Mouse (Mus musculus) T-cell, adult 2 months (primary cell): ENCODE measurements around the gene Pecam1.
"Not testable (repeated sequence)": the region's sequence is repeated elsewhere in the genome, so short reads cannot be mapped to it uniquely, and the experiment has no call there.

ENCODE experiments used
- DNase-seq: peaks from one replicate; pipeline ENCODE4 v3.0.0; 2022; ENCODE audit warnings: low spot score

Pecam1 gene

DNA sequence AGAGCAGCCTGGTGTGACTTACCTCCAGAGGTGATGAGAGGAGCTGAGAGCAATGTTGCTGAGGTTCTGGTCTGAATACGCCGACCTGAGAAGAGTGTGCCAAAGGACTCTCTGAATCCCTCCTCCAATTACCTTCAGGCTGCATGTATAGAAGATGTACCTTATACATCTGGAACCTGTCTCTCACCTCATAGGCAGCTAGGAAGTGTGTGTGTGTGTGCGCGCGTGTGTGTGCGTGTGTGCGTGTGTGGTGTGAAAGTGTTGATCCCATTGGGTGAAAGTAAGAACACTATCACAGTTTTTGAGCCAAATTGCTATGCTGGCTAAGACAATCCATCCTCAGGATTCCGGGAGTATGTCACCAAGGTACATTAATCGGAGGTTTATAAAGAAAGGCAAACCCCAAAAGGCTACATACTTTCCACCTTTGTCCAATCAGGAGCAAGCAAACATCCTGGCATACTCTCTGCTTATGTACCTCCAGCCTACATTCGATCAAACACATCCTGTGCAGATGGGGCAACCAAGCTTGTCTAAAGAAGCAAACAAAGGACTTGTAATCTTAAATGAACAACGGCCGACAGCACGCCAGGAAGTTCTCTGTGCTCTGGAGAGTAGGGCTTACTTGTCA, at the start of gene Pecam1:
Gene Pecam1, minus strand, starts transcription at position 508 of the 631 bp plus-strand sequence.
- peak; percentile 86 for DNase-seq

DNA sequence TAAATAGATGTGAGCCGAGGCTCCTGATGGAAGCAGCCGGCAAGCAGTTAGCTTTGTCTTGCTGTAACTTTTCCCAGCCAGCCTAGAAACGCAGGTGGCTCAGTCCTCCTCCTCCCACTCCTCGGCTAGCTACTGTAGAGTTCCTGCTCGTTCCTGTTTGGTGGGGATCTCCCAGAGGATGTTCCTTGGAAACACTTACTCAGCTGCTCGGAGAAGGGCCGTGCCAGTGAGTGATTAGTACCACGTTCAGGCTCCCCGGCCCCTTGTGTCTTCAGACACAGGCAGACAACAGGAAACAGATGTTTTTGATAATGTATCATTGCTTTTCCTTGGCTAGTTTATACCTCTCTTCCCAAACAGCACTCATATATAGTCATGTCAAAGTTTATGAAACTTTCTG, 45.3 kb upstream of the Pecam1 start:
- no peak for DNase-seq

DNA sequence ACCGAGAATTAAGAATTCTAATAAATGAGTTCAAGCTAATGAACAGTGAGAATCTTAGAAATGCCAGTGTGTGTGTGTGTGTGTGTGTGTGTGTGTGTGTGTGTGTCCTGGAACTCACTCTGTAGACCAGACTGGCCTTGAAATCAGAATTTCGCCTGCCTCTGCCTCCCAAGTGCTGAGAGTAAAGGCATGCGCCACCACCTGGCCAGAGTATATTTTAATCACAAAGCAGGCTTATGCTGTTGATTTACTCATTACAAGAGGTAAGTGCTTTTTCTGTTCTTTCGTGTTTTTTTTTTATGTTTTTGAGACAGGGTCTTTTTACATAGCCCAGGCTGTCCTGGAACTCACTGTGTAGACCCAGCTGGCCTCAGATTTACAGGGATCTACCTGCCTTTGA, 43.4 kb upstream of the Pecam1 start:
- no peak for DNase-seq

DNA sequence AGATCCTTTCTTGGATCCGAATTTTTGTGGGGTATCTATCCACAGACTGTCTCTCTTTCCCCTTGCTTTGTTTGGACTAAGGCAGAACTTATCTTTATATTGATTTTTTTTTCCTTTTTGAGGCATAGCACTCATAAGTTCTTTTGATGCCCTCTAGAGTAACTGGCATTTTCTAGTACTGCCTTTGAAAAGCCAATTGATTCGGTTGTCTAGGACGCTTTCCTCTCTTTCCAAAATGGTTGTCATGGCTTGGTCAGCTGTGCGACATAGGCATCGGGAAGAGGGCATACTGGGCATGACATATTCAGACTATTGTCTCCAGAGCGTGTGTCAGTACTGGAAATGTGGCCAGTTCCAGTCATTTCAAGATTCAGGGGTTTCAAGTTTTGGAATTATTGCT, 39.2 kb upstream of the Pecam1 start:
- DNase-seq: no peak

DNA sequence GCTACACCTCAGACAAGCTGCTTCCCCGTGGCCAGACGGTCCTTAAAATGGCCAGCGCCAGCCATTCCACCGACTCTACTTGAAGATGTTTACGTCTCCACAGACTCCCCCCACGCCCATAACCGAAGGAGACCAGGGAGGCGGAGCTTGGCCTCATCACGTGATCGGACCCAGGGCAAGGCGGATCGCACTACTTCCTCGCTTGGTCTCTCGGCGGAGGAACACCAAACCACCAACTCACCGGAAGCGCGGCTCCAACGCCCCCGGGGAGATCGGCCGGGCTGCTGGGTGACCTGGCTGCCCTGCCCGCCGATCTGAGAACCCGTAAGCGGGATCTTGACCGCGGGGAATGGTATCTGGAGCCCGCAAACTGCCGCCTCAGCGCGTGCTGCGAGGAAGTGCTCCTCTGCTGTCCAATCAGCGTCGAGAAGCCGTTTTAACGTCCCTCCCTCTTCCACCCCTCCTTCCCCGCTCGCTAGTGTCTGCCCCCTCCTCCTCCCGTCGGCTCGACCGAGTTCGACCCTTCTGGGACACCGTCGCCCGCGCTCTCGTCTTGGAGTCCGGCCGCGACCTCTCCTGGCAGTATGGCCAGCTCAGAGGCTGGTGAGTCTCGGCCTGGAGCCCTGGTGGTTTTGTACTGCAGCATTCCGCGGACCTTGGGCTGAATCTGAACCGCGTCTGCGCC, 38.5 kb upstream of the Pecam1 start, which contains the start of the genes Ddx5 and Cep95:
Gene Ddx5, minus strand, starts transcription at position 411 of the 685 bp plus-strand sequence.
Gene Cep95, plus strand, starts transcription at position 478 of the 685 bp plus-strand sequence.
- peak; percentile 98 for DNase-seq

DNA sequence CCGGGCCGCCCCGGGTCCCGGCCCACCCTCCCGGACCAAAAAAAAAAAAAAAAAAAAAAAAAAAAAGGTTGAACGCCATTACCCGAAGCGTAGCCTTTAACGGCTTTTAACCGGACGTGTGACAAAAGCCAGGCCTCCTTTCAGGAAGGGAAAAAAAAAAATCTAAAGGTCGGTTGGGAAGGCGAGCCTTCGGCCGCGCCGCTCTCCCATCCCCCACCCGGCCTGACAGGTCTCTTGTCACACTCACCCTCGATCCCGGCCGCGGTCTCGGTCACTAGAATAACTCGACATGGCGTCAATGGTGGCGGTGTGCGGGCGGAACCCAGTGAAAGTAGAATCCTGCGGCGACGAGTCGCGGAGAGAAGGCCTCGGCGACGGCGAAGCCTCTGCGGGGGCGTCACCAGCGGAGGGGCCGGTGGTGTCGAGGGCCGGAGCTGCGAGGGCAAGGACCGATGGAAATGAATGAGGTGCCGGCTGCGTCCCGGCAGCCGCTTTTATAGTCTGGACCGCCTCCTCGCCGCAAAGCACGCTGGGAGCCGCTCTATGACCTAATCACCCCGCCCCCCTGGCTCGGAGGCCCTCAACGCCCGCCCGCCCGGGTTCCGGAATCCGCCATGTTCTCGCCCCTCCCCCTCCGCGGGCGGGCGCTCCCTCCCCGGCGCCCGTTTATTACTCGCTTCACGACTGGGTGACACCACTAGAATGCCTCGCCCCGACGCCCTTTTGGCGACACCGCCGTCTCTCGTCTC, 37.8 kb upstream of the Pecam1 start:
- peak; percentile 98 for DNase-seq

DNA sequence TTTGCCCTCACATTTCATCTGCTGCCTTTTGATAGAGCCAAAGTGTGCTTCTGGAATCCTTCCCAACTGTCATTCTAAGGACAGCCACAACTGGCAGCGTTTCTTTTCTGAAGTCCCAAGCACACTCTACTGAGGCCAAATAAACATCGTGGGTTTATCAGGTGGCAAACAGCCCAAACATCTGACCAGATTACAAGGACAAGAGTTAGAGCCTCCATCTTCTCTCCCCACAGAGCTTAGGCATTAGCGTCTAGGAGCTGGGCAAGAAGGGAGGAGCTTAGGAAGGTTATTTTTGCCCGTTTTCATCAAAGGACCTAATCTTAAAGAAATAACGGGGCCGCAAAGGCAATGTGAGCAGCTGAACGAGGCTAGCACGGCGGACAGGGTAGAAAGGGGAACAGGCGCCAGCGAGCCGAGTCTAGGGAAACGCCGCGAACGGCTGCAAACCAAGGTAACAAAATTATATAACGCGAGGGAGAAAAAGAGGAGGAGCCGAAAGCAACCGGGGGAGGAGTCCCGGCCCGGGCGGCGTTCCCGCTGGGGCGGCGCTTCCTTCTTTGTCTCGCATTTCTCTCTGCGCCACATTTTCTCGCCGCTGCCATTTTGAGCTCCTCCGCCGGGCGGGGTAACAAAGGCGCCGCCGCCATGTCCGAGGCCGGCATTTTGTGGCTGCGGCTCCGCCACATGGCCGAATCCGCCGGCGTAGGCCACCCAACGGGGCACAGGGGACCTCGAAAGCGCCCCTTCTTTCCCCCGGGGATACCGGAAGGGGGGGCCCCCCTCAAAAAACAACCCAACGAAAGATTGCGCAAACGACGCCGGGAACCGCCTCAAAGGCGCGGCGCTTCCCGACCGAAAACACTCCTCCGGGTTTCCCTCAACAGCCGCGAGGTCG, 37.0 kb upstream of the Pecam1 start:
- peak; percentile 83 for DNase-seq

DNA sequence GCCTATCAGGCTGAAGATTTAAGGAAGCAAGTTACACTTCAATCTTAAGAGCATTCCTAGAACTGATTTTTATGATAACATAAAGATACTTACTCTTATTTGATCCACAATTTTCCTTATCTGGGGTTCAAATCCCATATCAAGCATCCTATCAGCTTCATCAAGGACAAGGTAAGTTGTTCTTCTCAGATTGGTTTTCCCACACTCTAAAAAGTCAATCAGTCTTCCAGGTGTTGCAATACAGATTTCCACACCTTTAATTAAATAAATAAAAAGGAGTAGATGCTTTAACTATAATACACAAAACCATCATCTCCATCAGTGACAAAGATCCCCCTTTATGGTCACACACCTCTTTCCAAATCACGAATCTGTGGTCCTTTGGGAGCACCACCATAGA, 34.6 kb upstream of the Pecam1 start:
- no peak for DNase-seq

DNA sequence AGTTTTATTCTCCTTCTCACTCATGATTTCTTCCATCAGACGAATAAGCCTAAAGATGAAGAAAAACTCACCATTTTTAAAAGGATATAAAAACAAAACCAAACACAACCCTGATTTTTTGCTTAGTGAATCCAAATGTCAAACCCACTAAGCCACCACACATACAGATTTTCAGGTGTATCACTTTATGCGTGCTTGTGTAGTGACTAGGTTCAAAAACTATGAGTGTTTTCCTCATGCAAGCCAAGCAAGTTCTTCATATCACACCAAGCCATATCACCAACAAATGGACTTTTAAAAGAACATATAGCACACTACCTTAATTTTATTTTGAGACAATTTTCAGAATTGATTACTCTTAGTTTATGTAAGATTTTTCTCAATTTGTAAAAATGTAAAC, 34.0 kb upstream of the Pecam1 start:
- no peak for DNase-seq

DNA sequence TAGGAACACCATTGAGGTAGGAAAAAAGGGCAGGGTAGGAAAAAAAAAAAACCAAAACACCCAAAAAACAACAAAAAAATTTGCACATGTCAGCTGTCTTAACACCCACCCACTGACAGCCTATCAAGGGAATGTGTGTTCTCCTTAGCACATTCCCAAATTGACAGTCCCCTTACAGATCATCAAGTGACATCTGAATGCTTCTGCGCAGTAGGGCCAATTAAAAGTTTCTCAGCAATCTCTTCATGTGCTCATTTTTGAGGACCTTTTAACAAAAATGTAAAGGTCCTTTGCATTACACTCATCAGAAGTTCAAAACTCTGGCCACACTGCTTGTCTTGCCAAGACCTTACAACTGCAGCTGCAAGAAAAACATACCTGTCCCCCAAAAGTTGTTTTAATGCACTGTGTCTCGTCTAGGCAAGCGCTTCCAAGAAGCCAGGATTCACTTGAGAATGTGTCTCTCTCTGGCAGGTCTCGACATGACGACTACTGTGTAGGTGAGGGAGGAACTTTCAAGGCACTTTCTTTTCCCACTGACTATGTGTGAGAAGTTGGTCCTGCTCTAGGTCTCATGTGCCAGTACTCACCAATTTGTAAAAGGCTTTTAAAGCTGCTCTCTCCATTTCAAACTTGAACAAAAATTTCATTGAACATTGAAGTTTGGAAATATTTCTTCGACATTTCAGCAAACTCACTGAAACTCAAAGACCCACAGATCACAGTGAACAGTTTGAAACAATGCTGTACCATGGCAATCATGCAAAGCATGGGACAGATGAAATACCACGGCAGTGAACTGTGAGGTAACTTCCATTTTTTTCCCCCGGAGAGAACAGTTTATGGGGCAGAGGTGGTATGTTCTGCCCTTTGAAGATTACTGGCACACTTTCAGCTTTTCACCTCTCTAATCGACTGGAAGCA, 32.7 kb upstream of the Pecam1 start:
- no peak for DNase-seq

DNA sequence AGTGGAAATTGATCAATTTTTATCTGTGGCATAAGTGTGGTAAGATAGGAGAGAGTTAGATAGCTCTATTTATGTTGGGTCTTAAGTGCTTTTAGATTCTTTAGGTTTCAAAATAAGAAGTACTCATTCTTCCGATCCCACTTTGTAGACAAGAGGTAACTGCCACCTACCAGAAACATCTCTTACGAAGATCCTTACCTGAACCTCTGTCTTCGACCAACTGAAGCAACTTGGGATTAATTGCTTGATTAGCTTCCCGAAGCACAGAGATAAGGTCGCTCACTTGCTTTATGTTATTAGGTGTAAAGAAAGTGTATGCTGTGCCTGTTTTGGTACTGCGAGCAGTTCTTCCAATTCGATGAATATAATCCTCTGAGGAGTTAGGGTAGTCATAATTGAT, 31.8 kb upstream of the Pecam1 start:
- not testable (repeated sequence) for DNase-seq

DNA sequence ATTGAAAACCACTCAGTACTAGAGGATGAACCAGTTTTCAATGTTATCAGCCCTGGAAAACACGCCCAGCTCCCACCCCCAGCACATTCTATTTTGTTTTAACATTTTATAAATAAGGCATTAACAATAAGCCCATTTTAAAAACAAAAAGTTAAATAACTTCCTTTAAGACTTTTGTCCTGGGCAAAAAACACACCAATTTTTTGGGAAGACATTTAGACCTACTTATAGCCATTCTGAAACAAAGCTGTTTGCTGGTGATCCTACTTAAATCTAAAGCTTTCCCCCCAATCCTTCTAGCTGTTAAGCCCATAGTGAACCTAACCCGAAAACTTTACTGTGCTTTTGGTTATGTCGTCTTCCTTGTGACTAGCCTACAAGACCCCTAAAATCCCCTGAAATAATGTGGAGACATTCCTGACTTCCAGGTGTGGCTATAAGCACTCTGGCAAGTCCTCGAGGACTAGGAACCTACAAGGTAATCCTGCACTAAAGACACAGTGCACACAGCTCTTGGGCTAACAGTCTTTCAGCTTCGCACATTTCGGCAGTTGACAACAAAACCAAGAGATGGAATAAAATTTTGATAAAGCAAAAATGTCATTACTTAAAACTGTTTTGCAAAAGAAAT, 30.3 kb upstream of the Pecam1 start:
- no peak for DNase-seq

DNA sequence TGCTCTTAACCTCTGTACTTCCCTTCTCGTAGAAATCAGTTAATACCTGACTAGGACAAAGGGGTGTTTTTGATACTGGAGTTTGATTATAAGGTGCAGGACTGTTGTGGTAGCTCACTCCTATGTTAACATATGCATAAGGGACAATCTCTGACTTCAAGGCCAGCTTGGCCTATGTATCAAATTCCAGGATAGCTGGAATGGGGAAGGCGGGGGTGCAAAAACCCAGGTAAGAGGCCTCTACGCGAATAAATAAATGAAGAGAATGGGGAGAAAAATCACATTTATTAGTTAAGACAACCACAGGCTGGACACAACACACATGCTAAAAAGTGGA, 29.6 kb upstream of the Pecam1 start:
- DNase-seq: no peak

DNA sequence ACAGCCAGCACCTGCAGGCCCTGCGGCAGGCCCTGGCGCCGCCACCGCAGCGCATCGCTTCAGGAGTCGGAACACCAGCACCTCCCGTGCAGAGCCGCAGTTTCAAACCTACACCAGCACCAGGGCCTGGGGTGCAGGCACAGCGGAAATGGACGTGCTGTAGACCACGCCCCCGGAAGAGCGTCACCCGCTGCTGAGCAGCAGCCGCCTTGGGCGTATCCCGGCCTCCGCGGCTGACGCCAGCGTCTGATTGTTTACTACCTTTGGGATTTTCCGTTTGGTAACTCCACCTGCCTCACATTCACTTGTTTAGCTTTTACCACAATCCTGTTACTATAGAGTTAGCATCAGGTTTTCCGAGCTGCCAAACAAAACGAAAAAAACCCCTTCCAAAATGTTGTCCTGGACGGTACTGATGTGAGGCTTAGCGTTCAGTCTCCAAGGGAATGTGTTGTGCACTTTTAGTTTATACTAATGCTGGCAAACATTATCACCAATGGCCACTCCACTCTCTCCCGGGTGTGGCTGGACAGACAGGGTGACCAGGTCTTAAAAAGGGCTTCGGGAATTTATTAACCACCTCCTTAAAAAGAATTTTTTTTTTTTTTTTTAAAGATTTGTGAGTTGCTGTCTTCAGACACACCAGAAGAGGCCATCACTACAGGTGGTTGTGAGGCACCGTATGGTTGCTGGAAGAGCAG, 29.1 kb upstream of the Pecam1 start, which contains the start of gene Polg2:
Gene Polg2, minus strand, starts transcription at position 150 of the 701 bp plus-strand sequence.
- peak; percentile 99 for DNase-seq

DNA sequence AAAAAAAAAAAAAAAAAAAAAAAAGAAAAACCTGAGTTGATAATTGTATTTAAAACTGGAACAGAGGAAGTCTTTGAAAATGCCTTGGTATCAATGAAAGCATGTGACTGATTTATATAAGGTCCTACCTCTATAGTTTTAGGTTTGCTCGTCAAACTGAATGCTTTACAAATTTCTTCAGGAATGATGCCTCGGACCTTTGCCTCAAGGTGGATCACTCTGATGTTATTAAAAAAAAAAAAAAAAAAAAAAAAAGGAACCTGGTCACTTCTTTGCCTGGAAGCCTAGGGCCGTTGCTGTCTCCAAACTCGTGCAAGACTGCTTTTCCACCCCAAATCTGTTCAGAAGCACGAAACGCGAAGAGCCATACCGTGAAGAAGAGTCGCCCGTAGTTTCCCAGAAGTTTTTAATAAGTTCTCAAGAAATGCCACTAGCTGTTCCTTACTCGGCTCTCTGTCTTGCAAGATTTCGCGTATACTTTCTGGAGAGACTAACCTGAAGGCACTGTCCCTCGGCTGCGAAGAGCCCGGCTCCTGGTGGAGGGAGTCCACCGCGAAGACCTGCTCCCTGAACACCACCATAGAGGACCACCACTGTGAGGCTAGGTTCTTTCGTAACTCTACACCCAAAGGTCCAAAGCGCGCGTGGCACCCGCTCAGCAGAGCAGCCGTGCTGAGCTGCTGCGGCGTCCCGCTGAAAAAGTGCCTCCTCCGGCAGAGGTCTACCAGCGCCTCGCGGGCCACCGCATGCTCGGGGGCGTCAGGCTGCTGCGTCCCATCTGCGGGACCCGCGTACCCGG, 28.4 kb upstream of the Pecam1 start:
- no peak for DNase-seq

DNA sequence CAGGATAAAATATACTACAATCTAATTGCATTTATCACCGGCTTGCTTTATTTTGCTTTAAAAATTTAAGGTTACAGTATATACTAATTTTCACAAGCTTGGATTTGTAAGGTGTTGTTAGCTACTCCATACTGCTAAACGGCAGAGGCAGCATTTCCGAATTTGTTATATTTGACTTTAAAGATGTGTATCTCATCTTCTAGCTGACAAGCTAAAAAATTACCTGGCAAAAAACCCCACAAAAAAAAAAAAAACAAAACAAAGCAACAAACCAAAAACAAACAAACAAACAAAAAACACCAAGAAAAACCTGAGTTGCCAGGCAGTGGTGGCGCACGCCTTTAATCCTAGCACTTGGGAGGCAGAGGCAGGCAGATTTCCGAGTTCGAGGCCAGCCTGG, 27.7 kb upstream of the Pecam1 start:
- DNase-seq: no peak

DNA sequence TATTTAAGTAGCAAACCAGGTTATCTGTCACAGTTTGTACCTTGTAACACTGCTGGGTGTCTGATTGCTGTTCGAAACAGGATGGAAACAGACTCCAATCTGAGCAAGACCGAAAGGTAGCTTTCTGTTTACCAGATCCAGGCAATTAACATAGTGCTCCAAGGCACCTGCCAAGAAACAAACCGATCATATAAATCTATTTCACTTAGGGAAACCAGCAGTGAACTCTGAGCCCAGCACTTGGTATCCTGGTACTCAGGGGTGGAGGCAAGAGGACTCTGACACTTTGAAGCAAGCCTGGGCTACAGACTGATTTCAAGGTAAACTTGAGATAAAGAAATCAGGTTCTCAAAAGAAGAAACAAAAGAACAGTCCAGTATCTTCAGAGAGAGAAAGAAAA, 27.0 kb upstream of the Pecam1 start:
- DNase-seq: no peak

DNA sequence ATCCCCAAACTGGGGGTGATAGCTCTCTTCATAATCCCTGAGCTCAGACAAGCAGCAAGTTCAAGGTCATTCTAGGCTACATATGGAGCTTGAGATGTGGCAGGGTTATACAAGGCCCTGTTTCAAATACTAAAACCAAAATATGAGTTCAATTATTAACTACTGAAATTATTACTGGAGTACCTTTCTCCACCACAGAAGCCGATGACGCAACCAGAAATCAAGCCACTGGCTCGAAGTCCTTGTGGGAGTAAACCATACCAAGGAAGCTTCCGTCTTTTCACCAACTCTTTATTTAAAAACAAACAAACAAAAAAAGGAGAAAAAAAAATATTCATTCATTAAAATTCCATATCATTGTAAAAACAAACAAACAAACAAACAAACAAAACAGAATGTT, 26.5 kb upstream of the Pecam1 start:
- no peak for DNase-seq

DNA sequence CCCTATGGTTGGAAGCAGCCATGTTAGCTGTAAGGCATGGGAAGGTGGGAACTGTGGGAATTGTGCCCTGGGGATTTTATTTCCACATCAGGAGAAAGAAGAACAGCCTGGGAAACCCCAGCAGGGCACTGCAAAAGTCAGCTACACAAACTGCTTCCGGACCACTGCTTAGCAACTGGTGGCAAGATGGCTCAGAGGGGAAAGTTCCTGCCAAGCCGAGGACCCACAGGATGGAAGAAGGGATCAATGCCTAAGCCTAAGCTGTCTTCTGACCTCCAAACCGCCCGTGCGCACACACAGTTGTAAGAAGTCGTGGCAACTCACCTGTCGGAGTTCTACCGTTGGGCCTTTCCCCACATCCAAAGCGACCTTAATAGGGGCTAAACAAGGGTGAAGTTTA, 22.6 kb upstream of the Pecam1 start:
- no peak for DNase-seq
